In genomic region chr3:68583771-68584511, GRCm38 (mm10) we compare ENCODE assay signal across 8 mouse cellular contexts.
DNase-seq lines count a peak whose midpoint lies in the region; ATAC-seq and TF ChIP-seq lines count a peak whose summit lies in the region.

No protein-coding gene starts in this region.

- H3K4me2 ChIP-seq in forebrain, postnatal 0 days (ENCODE audit: low read depth) = peak overlapping the region; percentile 18
- peak overlapping the region; percentile 1; the same call in 1 of the 2 replicates for H3K4me2 ChIP-seq in hindbrain, embryonic 11.5 days (replicated peaks; ENCODE audit: low read depth, low read length)

- ATAC-seq in forebrain, postnatal 0 days = peak; percentile 69
- ATAC-seq in hindbrain, embryonic 11.5 days (ENCODE audit: low FRiP score) = peak; percentile 34
- no peak for ATAC-seq in megakaryocyte-erythroid progenitor cell, adult 5-6 weeks (replicated peaks; ENCODE audit: low FRiP score, low TSS enrichment, poor library complexity, severe bottlenecking)

- no peaks in the 10 kb centered on the region for H3K36me3 ChIP-seq in ES-Bruce4 (ENCODE audit: control insufficient read depth, insufficient read depth, low read length, poor library complexity, severe bottlenecking)
- no peaks in the 10 kb centered on the region for H3K36me3 ChIP-seq in forebrain, postnatal 0 days (ENCODE audit: insufficient read depth)
- H3K36me3 ChIP-seq in hindbrain, embryonic 11.5 days (ENCODE audit: control insufficient read depth, insufficient read depth, low read length) = no peaks in the 10 kb centered on the region

- no peak for TF ChIP-seq EP300 in ES-Bruce4 (IDR thresholded peaks at IDR 0.05; ENCODE audit: insufficient read depth, low read depth, low read length)

- H3K27ac ChIP-seq in ES-Bruce4 (ENCODE audit: insufficient read depth, low read length) = peak overlapping the region; percentile 26; the same call in 1 of the 2 replicates
- H3K27ac ChIP-seq in brown adipose tissue, adult 24 weeks (replicated peaks; ENCODE audit: low read depth, low read length) = peak overlapping the region; percentile 91
- H3K27ac ChIP-seq in forebrain, postnatal 0 days (ENCODE audit: low read depth, low read length) = peak overlapping the region; percentile 24
- H3K27ac ChIP-seq in hindbrain, embryonic 11.5 days (ENCODE audit: low read depth, low read length) = peak overlapping the region; percentile 80

- no peaks in the 10 kb centered on the region for H3K9me3 ChIP-seq in ES-Bruce4 (replicated peaks; ENCODE audit: control insufficient read depth, insufficient read depth, low read length, poor library complexity, severe bottlenecking)
- no peaks in the 10 kb centered on the region for H3K9me3 ChIP-seq in forebrain, postnatal 0 days (ENCODE audit: low read length)
- no peaks in the 10 kb centered on the region for H3K9me3 ChIP-seq in hindbrain, embryonic 11.5 days (ENCODE audit: control insufficient read depth, low read length)

- no peak overlapping the region for H3K4me3 ChIP-seq in ES-Bruce4 (ENCODE audit: low read depth, low read length)
- H3K4me3 ChIP-seq in brown adipose tissue, adult 24 weeks (ENCODE audit: insufficient read depth, low read depth, low read length) = peak overlapping the region; percentile 46
- H3K4me3 ChIP-seq in forebrain, postnatal 0 days (ENCODE audit: low read depth, low read length) = no peak overlapping the region
- H3K4me3 ChIP-seq in hindbrain, embryonic 11.5 days (ENCODE audit: low read depth, low read length) = no peak overlapping the region

- 20% methylated on average over 14 of the region's 14 CpGs for WGBS in forebrain, postnatal 0 days
- WGBS in hindbrain, embryonic 11.5 days = 36% methylated on average over 13 of the region's 14 CpGs

- H3K9ac ChIP-seq in ES-Bruce4 (ENCODE audit: low read depth, poor library complexity, severe bottlenecking) = peak overlapping the region; percentile 48; the same call in 1 of the 2 replicates
- H3K9ac ChIP-seq in forebrain, postnatal 0 days = no peak overlapping the region
- H3K9ac ChIP-seq in hindbrain, embryonic 11.5 days (ENCODE audit: low read depth, low read length) = no peak overlapping the region

- H3K4me1 ChIP-seq in ES-Bruce4 (ENCODE audit: control insufficient read depth, insufficient read depth, low read length) = peaks cover 5% of the 10 kb centered on the region
- H3K4me1 ChIP-seq in brown adipose tissue, adult 24 weeks (ENCODE audit: control insufficient read depth, insufficient read depth, insufficient read length, low read length) = peaks cover 29% of the 10 kb centered on the region
- H3K4me1 ChIP-seq in forebrain, postnatal 0 days (ENCODE audit: insufficient read depth) = peaks cover 14% of the 10 kb centered on the region
- H3K4me1 ChIP-seq in hindbrain, embryonic 11.5 days (replicated peaks; ENCODE audit: control insufficient read depth, insufficient read depth, low read length) = peaks cover 16% of the 10 kb centered on the region

- no peak for DNase-seq in forebrain, postnatal 0 days
- DNase-seq in hindbrain, embryonic 11.5 days (ENCODE audit: low spot score) = no peak
- peak; percentile 36 to 73 for DNase-seq in lung, postnatal 4 days
- DNase-seq in kidney, adult 9 months = no peak
- DNase-seq in spleen, postnatal 10 days (ENCODE audit: low spot score in 2 of 2) = no peak

- no peak for TF ChIP-seq CTCF in ES-Bruce4 (IDR thresholded peaks at IDR 0.05; ENCODE audit: low read depth, low read length)
- TF ChIP-seq CTCF in forebrain, postnatal 0 days (IDR thresholded peaks at IDR 0.05; ENCODE audit: low read depth) = no peak

- no peak for TF ChIP-seq POLR2A in ES-Bruce4 (IDR thresholded peaks at IDR 0.05; ENCODE audit: insufficient read depth, low read length)

- no peaks in the 10 kb centered on the region for H3K27me3 ChIP-seq in ES-Bruce4 (ENCODE audit: control insufficient read depth, insufficient read depth, low read length, poor library complexity, severe bottlenecking)
- H3K27me3 ChIP-seq in forebrain, postnatal 0 days (ENCODE audit: insufficient read depth, low read length) = no peaks in the 10 kb centered on the region
- H3K27me3 ChIP-seq in hindbrain, embryonic 11.5 days (ENCODE audit: control insufficient read depth, insufficient read depth, low read length) = no peaks in the 10 kb centered on the region

Comparison
In these comparisons a context has a peak if more than half of its experiments do, and no peak if none do; other contexts are left out.
1. H3K27ac ChIP-seq: peak in every context shown above with its lines; median percentile 91 in brown adipose tissue, adult 24 weeks; 80 in hindbrain, embryonic 11.5 days; 26 in ES-Bruce4; 24 in forebrain, postnatal 0 days.
2. DNase-seq: peak in lung, postnatal 4 days (2 of 2); none in forebrain, postnatal 0 days (single experiment), hindbrain, embryonic 11.5 days (single experiment), kidney, adult 9 months (single experiment) and spleen, postnatal 10 days (0 of 2).